In genomic region chr7:95350185-95350803, GRCm38 (mm10) we compare ENCODE assay signal across 16 mouse cellular contexts.
DNase-seq lines count a peak whose midpoint lies in the region; ATAC-seq lines count a peak whose summit lies in the region.
"Had no signal": no experiment of that assay in that cellular context is flagged by ENCODE, and none has a peak within 500 bp of the region (broad histone marks: within the 10 kb centered on the region; RNA-seq: fewer than 3 reads in every experiment).

No protein-coding gene starts in this region.

- DNase-seq in kidney, postnatal 4 days: no peak
- peak; percentile 26 for DNase-seq in embryonic facial prominence, embryonic 11.5 days (ENCODE audit: low spot score)
- DNase-seq in midbrain, embryonic 10.5 days (ENCODE audit: low spot score): peak; percentile 11
- DNase-seq in retina, postnatal 1 day: peak; percentile 85
- no peak for DNase-seq in gastrocnemius, postnatal 4 days (ENCODE audit: low spot score in 2 of 2)
- DNase-seq in right cerebral cortex, adult 18-20 months: no peak
- DNase-seq: adrenal gland, adult 2 months; cerebellum, adult 2 months; embryo, embryonic 11 days; heart, adult 18-20 months; lung, adult 2 months; thymus, adult 18-20 months had no signal

- H3K27ac ChIP-seq in kidney, embryonic 15.5 days: no peak overlapping the region
- H3K27ac ChIP-seq in embryonic facial prominence, embryonic 11.5 days (replicated peaks; ENCODE audit: low read depth, low read length): no peak overlapping the region
- peak overlapping the region; percentile 38 for H3K27ac ChIP-seq in midbrain, embryonic 10.5 days (replicated peaks)

- H3K36me3 ChIP-seq in kidney, embryonic 15.5 days: no peaks in the 10 kb centered on the region
- H3K36me3 ChIP-seq in embryonic facial prominence, embryonic 11.5 days (replicated peaks; ENCODE audit: control insufficient read depth, insufficient read depth, low read depth, low read length): no peaks in the 10 kb centered on the region
- no peaks in the 10 kb centered on the region for H3K36me3 ChIP-seq in midbrain, embryonic 10.5 days
- H3K36me3 ChIP-seq: G1E had no signal

- 0 out of 2 replicates have a peak, but pooled peaks have one; percentile 22 for ATAC-seq in kidney, embryonic 15.5 days (replicated peaks; ENCODE audit: low FRiP score)
- ATAC-seq in embryonic facial prominence, embryonic 11.5 days (replicated peaks; ENCODE audit: insufficient number of reproducible peaks, low FRiP score, low TSS enrichment, low read depth): 0 out of 2 replicates have a peak, but pooled peaks have one; percentile 26
- ATAC-seq: inflammation-experienced regulatory T-cells, adult 6 months had no signal

- H3K27me3 ChIP-seq in kidney, embryonic 15.5 days: no peaks in the 10 kb centered on the region
- H3K27me3 ChIP-seq in embryonic facial prominence, embryonic 11.5 days (ENCODE audit: control insufficient read depth, insufficient read depth, low read length): no peaks in the 10 kb centered on the region
- H3K27me3 ChIP-seq in midbrain, embryonic 10.5 days (ENCODE audit: low read depth, poor library complexity, severe bottlenecking): no peaks in the 10 kb centered on the region

- 50% methylated on average over 7 of the region's 7 CpGs for WGBS in kidney, embryonic 15.5 days
- 50% methylated on average over 7 of the region's 7 CpGs for WGBS in embryonic facial prominence, embryonic 11.5 days
- WGBS in midbrain, embryonic 10.5 days: 70% methylated on average over 7 of the region's 7 CpGs

- H3K4me1 ChIP-seq in kidney, embryonic 15.5 days: no peaks in the 10 kb centered on the region; the same call in 1 of the 2 replicates
- no peaks in the 10 kb centered on the region for H3K4me1 ChIP-seq in embryonic facial prominence, embryonic 11.5 days (ENCODE audit: control insufficient read depth, insufficient read depth, low read length)
- H3K4me1 ChIP-seq in midbrain, embryonic 10.5 days: peaks cover 24% of the 10 kb centered on the region

- H3K4me2 ChIP-seq in kidney, embryonic 15.5 days: no peak overlapping the region
- no peak overlapping the region for H3K4me2 ChIP-seq in embryonic facial prominence, embryonic 11.5 days (ENCODE audit: low read depth, low read length)

- H3K4me3 ChIP-seq in kidney, embryonic 15.5 days (replicated peaks): no peak overlapping the region
- H3K4me3 ChIP-seq in embryonic facial prominence, embryonic 11.5 days (ENCODE audit: low read depth, low read length): no peak overlapping the region
- H3K4me3 ChIP-seq in midbrain, embryonic 10.5 days: no peak overlapping the region
- H3K4me3 ChIP-seq: myocyte had no signal

- no peaks in the 10 kb centered on the region for H3K9me3 ChIP-seq in kidney, embryonic 15.5 days (replicated peaks)
- H3K9me3 ChIP-seq in embryonic facial prominence, embryonic 11.5 days (replicated peaks; ENCODE audit: control insufficient read depth, low read length): no peaks in the 10 kb centered on the region
- no peaks in the 10 kb centered on the region for H3K9me3 ChIP-seq in midbrain, embryonic 10.5 days (replicated peaks)

- no peak overlapping the region for H3K9ac ChIP-seq in kidney, embryonic 15.5 days
- H3K9ac ChIP-seq in embryonic facial prominence, embryonic 11.5 days (replicated peaks; ENCODE audit: low read length): no peak overlapping the region

Comparison
In these comparisons a context has a peak if more than half of its experiments do, and no peak if none do; other contexts are left out.
1. DNase-seq: peak in embryonic facial prominence, embryonic 11.5 days (single experiment), midbrain, embryonic 10.5 days (single experiment) and retina, postnatal 1 day (single experiment); none in kidney, postnatal 4 days (0 of 2), gastrocnemius, postnatal 4 days (0 of 2) and right cerebral cortex, adult 18-20 months (single experiment).